ENCODE assay signal across 9 mouse cellular contexts in genomic region chr5:36820142-36820541, GRCm38 (mm10). TPM values are rescaled to one million over a fixed set of nuclear protein-coding genes. Genes with fewer than 3 reads are reported as not detected.
A peak's percentile ranks its signal among the peaks of the same experiment; 100 is the strongest.
DNase-seq lines count a peak whose midpoint lies in the region; ATAC-seq and TF ChIP-seq lines count a peak whose summit lies in the region.
"Had no signal": no experiment of that assay in that cellular context is flagged by ENCODE, and none has a peak within 500 bp of the region (broad histone marks: within the 10 kb centered on the region; RNA-seq: fewer than 3 reads in every experiment).

No protein-coding gene starts in this region.

- peaks cover 99% of the 10 kb centered on the region for H3K36me3 ChIP-seq in G1E (replicated peaks)
- no peaks in the 10 kb centered on the region for H3K36me3 ChIP-seq in neural tube, embryonic 14.5 days (ENCODE audit: control insufficient read depth, insufficient read depth, low read length)

- H3K27ac ChIP-seq in left cerebral cortex, adult 2 months: no peak overlapping the region
- H3K27ac ChIP-seq in neural tube, embryonic 14.5 days (ENCODE audit: low read depth, low read length): no peak overlapping the region

- 43% methylated on average over 6 of the region's 6 CpGs for WGBS in neural tube, embryonic 14.5 days

- no peak overlapping the region for H3K4me2 ChIP-seq in neural tube, embryonic 14.5 days (ENCODE audit: low read depth, low read length)

- H3K27me3 ChIP-seq in G1E (ENCODE audit: insufficient read depth, low read length): no peaks in the 10 kb centered on the region
- no peaks in the 10 kb centered on the region for H3K27me3 ChIP-seq in neural tube, embryonic 14.5 days (ENCODE audit: control insufficient read depth, insufficient read depth, low read length)
- H3K27me3 ChIP-seq: megakaryocyte, embryonic 14.5 days had no signal

- H3K4me1 ChIP-seq in G1E (ENCODE audit: insufficient read depth, low read depth, low read length): no peaks in the 10 kb centered on the region
- H3K4me1 ChIP-seq in neural tube, embryonic 14.5 days (ENCODE audit: control insufficient read depth, insufficient read depth, low read length): no peaks in the 10 kb centered on the region

- intact Hi-C loops in left cerebral cortex, adult 2 months (cut with DNase I): no loop called here

- ATAC-seq in G1E (ENCODE audit: extremely low read depth, insufficient number of reproducible peaks, low FRiP score, poor library complexity, severe bottlenecking): peak; percentile 56; the same call in 1 of the 2 replicates
- peak; percentile 88 for ATAC-seq in frontal cortex, adult (ENCODE audit: low TSS enrichment)
- ATAC-seq in neural tube, embryonic 14.5 days (ENCODE audit: low read depth): peak; percentile 42; the same call in 1 of the 2 replicates

- no peaks in the 10 kb centered on the region for H3K9me3 ChIP-seq in G1E (replicated peaks)
- no peaks in the 10 kb centered on the region for H3K9me3 ChIP-seq in neural tube, embryonic 14.5 days (ENCODE audit: control insufficient read depth, low read length)
- H3K9me3 ChIP-seq: megakaryocyte, embryonic 14.5 days had no signal

- H3K4me3 ChIP-seq in G1E (ENCODE audit: low read depth, low read length): no peak overlapping the region
- no peak overlapping the region for H3K4me3 ChIP-seq in left cerebral cortex, adult 2 months
- H3K4me3 ChIP-seq in neural tube, embryonic 14.5 days (ENCODE audit: low read depth, low read length): no peak overlapping the region
- H3K4me3 ChIP-seq: megakaryocyte, embryonic 14.5 days had no signal

- no peak overlapping the region for H3K9ac ChIP-seq in neural tube, embryonic 14.5 days (replicated peaks; ENCODE audit: low read depth, low read length)

- peak; percentile 82 for TF ChIP-seq CTCF in G1E (IDR thresholded peaks at IDR 0.05; ENCODE audit: low read depth, low read length)
- TF ChIP-seq CTCF in left cerebral cortex, adult 2 months (IDR thresholded peaks at IDR 0.05): peak; percentile 86

- peak; percentile 71 for DNase-seq in layer of hippocampus, adult 11-12 months (ENCODE audit: low spot score)
- no peak for DNase-seq in layer of hippocampus, adult 9-10 months (ENCODE audit: low spot score)
- DNase-seq in G1E (ENCODE audit: low spot score): peak; percentile 72
- peak; percentile 43 for DNase-seq in c-Kit-positive CD71-positive TER-119-negative erythroid progenitor cells, embryonic 14.5 days (ENCODE audit: low read depth)
- peak; percentile 59 to 68 for DNase-seq in left cerebral cortex, adult 2 months (ENCODE audit: extremely low spot score in 1 of 2, low spot score in 2 of 2)
- DNase-seq in gastrocnemius, postnatal 25 days: no peak

RNA-seq across cellular contexts. Expression of gene Man2b2, which starts 10.3 kb away (rescaled TPM):
- total RNA-seq in G1E (2014; fragmentation: Nextera tagmentation): 43.8 and 45.0 TPM in 2 replicates
- 17.3 and 18.6 TPM in 2 replicates for total RNA-seq in G1E (2017)
- 39.3 and 43.3 TPM in 2 replicates for polyA plus RNA-seq in G1E (2012)
- total RNA-seq in left cerebral cortex, adult 2 months (2021): 10 to 100 TPM; 25.3 to 25.8 TPM
- 12.2 and 14.0 TPM in 2 replicates for polyA plus RNA-seq in neural tube, embryonic 14.5 days (2014; fragmentation: Nextera tagmentation; extraction: Ambion mirVana)
- 1 to 10 TPM; 3.5 to 5.2 TPM for total RNA-seq in gastrocnemius, postnatal 25 days (2021)

RNA-seq across cellular contexts. Expression of gene Mrfap1, which starts 23.6 kb away (rescaled TPM):
- total RNA-seq in G1E (2014; fragmentation: Nextera tagmentation) (101 and 106 TPM in 2 replicates), G1E (2017) (278 and 310 TPM in 2 replicates)
- polyA plus RNA-seq in G1E (2012): 98.5 and 126 TPM in 2 replicates
- 100 to 1,000 TPM; 409 to 435 TPM for total RNA-seq in left cerebral cortex, adult 2 months (2021)
- 310 and 339 TPM in 2 replicates for polyA plus RNA-seq in neural tube, embryonic 14.5 days (2014; fragmentation: Nextera tagmentation; extraction: Ambion mirVana)
- 100 to 1,000 TPM; 220 to 232 TPM for total RNA-seq in gastrocnemius, postnatal 25 days (2021)

RNA-seq across cellular contexts. Expression of gene Ppp2r2c, which starts 48.2 kb away (rescaled TPM):
- total RNA-seq in G1E (2014; fragmentation: Nextera tagmentation) (not detected in 2 replicates), G1E (2017) (0.05 and 0.12 TPM in 2 replicates)
- not detected in 2 replicates for polyA plus RNA-seq in G1E (2012)
- 100 to 1,000 TPM; 448 to 462 TPM for total RNA-seq in left cerebral cortex, adult 2 months (2021)
- 64.1 and 67.0 TPM in 2 replicates for polyA plus RNA-seq in neural tube, embryonic 14.5 days (2014; fragmentation: Nextera tagmentation; extraction: Ambion mirVana)
- total RNA-seq in gastrocnemius, postnatal 25 days (2021): under 1 TPM; 0.41 to 0.70 TPM

Comparison
In these comparisons a context has a peak if more than half of its experiments do, and no peak if none do; other contexts are left out.
1. DNase-seq: peak in layer of hippocampus, adult 11-12 months (single experiment), G1E (single experiment), c-Kit-positive CD71-positive TER-119-negative erythroid progenitor cells, embryonic 14.5 days (single experiment) and left cerebral cortex, adult 2 months (2 of 2); none in layer of hippocampus, adult 9-10 months (single experiment) and gastrocnemius, postnatal 25 days (single experiment).
2. RNA of gene Ppp2r2c, which starts 48.2 kb away (total RNA-seq): 448 to 462 TPM in left cerebral cortex, adult 2 months; 0.41 to 0.70 TPM in gastrocnemius, postnatal 25 days and 0.05 to 0.12 TPM in G1E; every median in the first group is over 100 times any median in the second.
3. Peak in every context shown above with its lines, with median percentiles within 50 percentile points of each other: ATAC-seq.